Mouse (Mus musculus) G1E (cell line): Measurements from ENCODE around the gene Mobp.

Experiments
- CTCF ChIP-seq: IDR thresholded peaks from 2 replicates; pipeline ENCODE4 v1.5.1; 2012; ENCODE audit warnings: low read depth, low read length, inconsistent platforms, mixed read lengths
- GATA1 ChIP-seq: IDR thresholded peaks from 2 replicates; pipeline ENCODE4 v1.6.1; 2012; ENCODE audit warnings: borderline replicate concordance, low read length, inconsistent platforms, mixed read lengths
- POLR2AphosphoS5 ChIP-seq: IDR thresholded peaks from 2 replicates; pipeline ENCODE4 v1.6.1; 2012; ENCODE audit warnings: low read depth, low read length, inconsistent platforms; ENCODE audit not compliant: insufficient replicate concordance
- TAL1 ChIP-seq: conservative IDR thresholded peaks from 2 replicates; pipeline ENCODE4 v1.6.1; 2012; ENCODE audit warnings: low read depth, low read length, inconsistent platforms, mixed read lengths

DNA sequence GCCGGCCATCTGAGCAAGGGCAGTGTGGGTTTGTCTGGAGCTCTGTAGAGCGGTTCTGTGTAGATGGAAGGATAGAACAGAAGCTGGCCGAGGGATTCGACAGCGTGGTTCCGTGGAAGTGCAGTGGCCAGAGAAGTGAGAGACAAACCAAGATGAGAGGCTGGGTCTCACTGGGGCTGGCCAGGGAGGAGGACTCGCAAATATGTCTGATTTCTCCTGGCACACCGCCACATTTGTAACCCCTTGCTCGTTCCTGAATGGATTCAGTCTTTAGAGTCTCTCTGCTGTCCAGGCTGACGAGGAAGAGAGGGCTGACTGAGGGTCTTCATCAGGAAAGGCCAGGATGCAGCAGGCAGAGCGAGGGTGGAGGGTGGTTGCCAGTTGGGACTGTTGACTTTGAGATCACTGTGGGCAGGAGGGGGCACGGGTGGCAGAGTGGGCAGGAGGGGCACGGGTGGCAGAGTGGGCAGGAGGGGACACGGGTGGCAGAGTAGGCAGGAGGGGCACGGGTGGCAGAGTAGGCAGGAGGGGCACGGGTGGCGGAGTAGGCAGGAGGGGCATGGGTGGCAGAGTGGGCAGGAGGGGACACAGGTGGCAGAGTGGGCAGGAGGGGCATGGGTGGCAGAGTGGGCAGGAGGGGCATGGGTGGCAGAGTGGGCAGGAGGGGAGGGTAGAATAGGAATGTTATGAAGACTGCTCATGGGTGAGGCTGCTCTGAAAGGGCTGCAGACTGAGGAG lies 35.3 kb upstream of the Mobp start:
- TF ChIP-seq CTCF (no peak), GATA1 (no peak), TAL1 (no peak), POLR2AphosphoS5 (no peak)
